Mouse (Mus musculus) brain, embryonic 14.5 days (tissue): ENCODE data around the gene Swi5.

Experiments
- CTCF ChIP-seq: fragments of 200-500 bp; IDR thresholded peaks from 2 replicates; pipeline ENCODE4 v1.5.1; 2012; ENCODE audit warnings: inconsistent platforms, mild to moderate bottlenecking, moderate library complexity, borderline replicate concordance; ENCODE audit not compliant: insufficient read depth, insufficient read length; ENCODE audit errors: extremely low read depth
- POLR2A ChIP-seq: fragments of 200-500 bp; IDR thresholded peaks from 2 replicates; pipeline ENCODE4 v1.6.1; 2012; ENCODE audit warnings: mild to moderate bottlenecking, inconsistent platforms, borderline replicate concordance; ENCODE audit not compliant: poor library complexity, insufficient read depth, insufficient read length, severe bottlenecking; ENCODE audit errors: extremely low read depth

DNA sequence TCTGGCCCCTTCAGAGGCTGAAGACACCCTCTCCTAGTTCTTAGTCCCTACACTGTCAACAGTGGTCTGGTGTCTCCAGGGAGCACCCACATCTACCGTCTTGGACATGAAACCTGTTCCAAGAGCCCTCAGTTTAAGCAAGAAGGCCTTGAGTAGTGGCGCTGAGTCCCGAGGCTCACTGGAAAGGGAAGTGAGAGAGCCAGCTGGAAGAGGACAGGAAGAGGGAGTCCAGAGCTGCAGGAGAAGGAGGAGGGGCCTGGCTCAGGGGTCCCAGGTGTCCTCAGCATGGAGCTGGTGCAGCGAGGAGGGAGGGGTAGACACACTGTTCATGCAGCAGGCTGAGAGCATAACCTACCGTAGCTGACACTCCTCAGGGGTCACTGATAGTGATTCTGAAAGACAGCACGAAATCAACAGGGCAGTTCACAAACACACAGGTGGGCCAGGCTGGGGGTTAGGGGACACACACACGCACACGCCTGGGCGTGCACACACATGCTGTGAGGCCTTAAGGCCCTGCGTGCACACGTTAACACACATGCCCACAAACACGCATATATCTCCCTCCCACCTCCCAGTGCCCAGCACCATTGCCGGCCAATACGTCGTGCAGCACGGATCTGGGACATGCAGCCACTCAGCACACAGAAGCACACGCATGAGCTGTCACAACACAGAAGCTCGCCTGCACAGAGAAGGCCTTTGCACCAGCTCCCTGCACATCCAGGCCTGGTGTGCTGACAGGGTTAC is 22.4 kb upstream of the Swi5 start:
- TF ChIP-seq CTCF (no peak), POLR2A (no peak)
